Mouse (Mus musculus) myocyte (in vitro differentiated cells): Measurements from ENCODE around the gene Cox4i1.

Experiments used
- CEBPB ChIP-seq: IDR thresholded peaks from 2 replicates; pipeline ENCODE4 v1.6.1; 2011; ENCODE audit warnings: mild to moderate bottlenecking, moderate library complexity; ENCODE audit not compliant: poor library complexity, insufficient read depth, severe bottlenecking
- MAX ChIP-seq: IDR thresholded peaks from one replicate; pipeline ENCODE4 v1.6.1; 2011; ENCODE audit warnings: low read depth, mild to moderate bottlenecking, control low read depth
- MYOD1 ChIP-seq, 3 experiments: IDR thresholded peaks; one replicate each; pipeline ENCODE4 v1.6.1; 2011; ENCODE audit warnings: control low read depth in 2 of 3, low read depth in 2 of 3, mild to moderate bottlenecking in 2 of 3, moderate library complexity in 1 of 3; ENCODE audit not compliant: insufficient read length in 2 of 3, control insufficient read depth in 1 of 3
- MYOG ChIP-seq, 3 experiments: IDR thresholded peaks; one replicate each; pipeline ENCODE4 v1.6.1; 2011; ENCODE audit warnings: control low read depth in 2 of 3, low read depth in 2 of 3, mild to moderate bottlenecking in 2 of 3; ENCODE audit not compliant: insufficient read length in 2 of 3, control insufficient read depth in 1 of 3, insufficient read depth in 1 of 3
- POLR2A ChIP-seq: IDR thresholded peaks from one replicate; pipeline ENCODE4 v1.6.1; 2011; ENCODE audit warnings: low read depth, mild to moderate bottlenecking, control low read depth, moderate library complexity; ENCODE audit not compliant: insufficient read length
- POLR2AphosphoS2 ChIP-seq: IDR thresholded peaks from one replicate; pipeline ENCODE4 v1.6.1; 2011; ENCODE audit warnings: low read depth, control low read depth; ENCODE audit not compliant: insufficient read length
- REST ChIP-seq: IDR thresholded peaks from one replicate; pipeline ENCODE4 v1.6.1; 2011; ENCODE audit warnings: mild to moderate bottlenecking, control low read depth, moderate library complexity; ENCODE audit not compliant: insufficient read depth, insufficient read length
- USF1 ChIP-seq: IDR thresholded peaks from one replicate; pipeline ENCODE4 v1.6.1; 2011; ENCODE audit warnings: low read depth, mild to moderate bottlenecking, control low read depth, moderate library complexity

GRCm38 (mm10) chr8:120667561-120668373, at the start of gene Cox4i1, which contains the start of gene Gm27021:
- TF ChIP-seq POLR2A (peak; percentile 96), CEBPB (no peak), MYOG (IDR thresholded peaks at IDR 0.05; ENCODE audit: control insufficient read depth in 1 of 3, insufficient read depth in 1 of 3, insufficient read length in 2 of 3, low read depth in 2 of 3) (peak in 2 of 3 experiments; percentile 26 to 39), MAX (no peak), POLR2AphosphoS2 (peak; percentile 98), MYOD1 (IDR thresholded peaks at IDR 0.05; ENCODE audit: control insufficient read depth in 1 of 3, insufficient read length in 2 of 3, low read depth in 2 of 3) (peak in 2 of 3 experiments; percentile 1 to 65), USF1 (no peak), REST (peak; percentile 55)
